Mouse (Mus musculus) cerebellum, postnatal 4 days (tissue): ENCODE data around the gene Serpina1f.
A peak's percentile ranks its signal among the peaks of the same experiment; 100 is the strongest.
"Not testable (repeated sequence)": the region's sequence is repeated elsewhere in the genome, so short reads cannot be mapped to it uniquely, and the experiment has no call there.

Experiments used
- DNase-seq, 2 experiments: peaks; one replicate each; pipeline ENCODE4 v3.0.0; 2022; ENCODE audit warnings: low spot score in 2 of 2, mixed read lengths in 1 of 2

The Serpina1f gene

DNA sequence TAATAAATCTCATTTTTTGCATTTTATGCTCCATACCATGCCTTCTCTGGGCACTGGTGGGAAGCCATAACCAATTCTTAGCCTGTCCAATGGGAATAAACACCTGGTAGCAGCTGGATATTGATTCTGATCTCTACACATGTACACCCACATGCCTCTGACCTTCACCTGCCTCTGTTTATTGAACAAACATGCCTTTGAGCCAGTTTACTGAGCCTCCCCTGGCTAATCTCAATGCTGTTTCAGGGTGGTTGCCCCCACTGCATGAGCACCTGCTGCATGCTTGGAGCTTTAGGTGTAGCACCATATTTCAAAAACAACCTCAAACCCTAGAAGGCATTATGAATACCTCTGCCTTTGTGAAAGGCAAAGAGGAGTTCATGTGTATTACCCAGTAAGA, 33.3 kb downstream of the Serpina1f start:
- DNase-seq = not testable (repeated sequence)

DNA sequence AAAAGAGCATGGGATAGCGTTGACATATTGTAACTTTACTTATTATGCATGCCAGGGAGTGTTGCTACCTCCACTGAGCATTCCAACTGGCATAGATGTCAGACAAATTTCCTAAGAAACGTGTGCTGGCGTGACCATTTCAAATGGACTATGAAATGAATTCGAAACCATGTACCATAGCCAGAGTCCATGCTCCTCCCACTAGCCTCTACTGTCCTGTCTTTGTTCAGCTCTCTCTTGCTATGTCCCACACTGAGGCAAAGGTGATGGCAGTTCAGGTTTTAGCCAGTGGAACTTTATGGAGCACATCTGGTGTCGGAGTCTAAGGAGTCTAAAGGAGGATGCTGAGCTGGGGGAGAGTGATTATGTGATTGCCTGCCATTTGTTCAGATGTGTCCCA, 35.3 kb downstream of the Serpina1f start:
- DNase-seq = no peak

DNA sequence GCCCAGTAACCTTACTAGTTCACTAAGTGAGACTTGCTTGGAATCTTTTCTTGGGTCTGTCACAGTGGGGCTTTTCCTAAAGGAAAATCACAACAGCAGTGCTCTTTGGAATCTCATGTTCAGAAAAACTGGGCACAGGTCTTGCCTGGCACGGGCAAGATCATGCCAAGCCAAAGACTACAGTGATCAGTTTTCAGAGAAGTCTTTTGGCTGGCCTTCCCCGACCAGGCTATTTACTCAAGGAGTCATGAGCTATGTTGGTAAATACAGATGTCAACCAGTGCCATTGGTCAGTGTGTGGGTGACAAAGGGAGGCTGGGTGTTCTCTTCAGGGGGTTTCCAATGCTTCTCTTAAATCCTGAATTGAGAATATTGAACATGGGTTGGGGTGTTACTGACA, 36.2 kb downstream of the Serpina1f start:
- DNase-seq = no peak

DNA sequence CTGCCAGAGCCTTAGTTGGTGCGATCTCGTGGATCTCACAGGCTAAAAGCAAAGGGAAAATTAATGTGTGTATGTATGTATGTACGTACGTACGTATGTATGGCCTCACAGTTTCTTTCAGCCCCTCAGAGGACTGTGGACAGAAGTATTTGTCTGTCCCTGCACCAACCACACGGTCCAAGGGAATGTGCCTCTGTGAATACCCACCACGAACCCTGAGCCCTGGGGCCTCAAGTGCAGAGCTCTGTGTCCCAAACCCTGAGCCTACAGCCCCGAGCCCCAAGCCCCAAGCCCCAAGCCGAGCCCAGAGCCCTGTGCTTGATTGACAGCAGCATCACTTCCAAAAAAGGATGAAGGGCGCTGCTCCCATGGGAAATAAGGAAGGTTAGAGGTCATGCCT, 37.3 kb downstream of the Serpina1f start:
- no peak for DNase-seq

DNA sequence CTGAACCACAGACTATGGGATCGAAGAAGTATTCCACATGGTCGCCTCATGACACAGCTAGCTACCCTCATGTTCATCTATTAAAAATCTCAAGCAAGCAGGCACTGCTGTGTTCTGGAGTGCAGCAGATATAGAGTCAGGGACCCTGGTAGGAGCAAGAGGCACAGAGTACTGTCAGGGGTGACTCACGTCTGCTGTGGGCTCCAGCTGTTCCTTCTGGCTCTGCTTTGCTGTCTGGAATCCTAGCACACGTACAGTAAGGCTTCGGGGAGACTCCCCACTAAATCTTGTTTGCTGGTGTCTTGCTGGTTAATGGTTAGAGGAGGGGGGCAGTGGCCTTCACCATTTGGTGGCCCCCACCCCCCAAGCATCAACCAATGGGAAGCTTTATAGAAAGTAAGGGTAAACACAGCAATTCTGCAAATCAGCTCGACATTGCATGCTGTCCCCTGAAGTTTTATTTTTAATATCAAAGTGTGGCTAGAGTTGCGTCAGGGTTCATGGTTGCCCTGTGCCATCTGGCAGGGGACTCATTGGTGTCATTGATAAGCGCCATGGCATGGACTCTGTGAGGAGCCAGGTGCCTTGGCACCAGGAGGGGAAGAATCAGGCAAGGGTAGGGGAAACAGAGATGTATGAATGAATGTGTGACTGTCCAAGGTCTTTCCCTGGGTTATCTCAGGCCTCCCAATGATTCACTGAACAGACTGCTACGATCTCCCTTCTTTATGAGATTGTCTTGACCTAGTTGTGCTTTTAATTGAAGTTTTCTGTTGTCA, 38.3 kb downstream of the Serpina1f start, which contains the start of gene Serpina6:
Serpina6 (minus strand) TSS at position 365 of the 779 bp plus-strand sequence.
- DNase-seq = no peak

DNA sequence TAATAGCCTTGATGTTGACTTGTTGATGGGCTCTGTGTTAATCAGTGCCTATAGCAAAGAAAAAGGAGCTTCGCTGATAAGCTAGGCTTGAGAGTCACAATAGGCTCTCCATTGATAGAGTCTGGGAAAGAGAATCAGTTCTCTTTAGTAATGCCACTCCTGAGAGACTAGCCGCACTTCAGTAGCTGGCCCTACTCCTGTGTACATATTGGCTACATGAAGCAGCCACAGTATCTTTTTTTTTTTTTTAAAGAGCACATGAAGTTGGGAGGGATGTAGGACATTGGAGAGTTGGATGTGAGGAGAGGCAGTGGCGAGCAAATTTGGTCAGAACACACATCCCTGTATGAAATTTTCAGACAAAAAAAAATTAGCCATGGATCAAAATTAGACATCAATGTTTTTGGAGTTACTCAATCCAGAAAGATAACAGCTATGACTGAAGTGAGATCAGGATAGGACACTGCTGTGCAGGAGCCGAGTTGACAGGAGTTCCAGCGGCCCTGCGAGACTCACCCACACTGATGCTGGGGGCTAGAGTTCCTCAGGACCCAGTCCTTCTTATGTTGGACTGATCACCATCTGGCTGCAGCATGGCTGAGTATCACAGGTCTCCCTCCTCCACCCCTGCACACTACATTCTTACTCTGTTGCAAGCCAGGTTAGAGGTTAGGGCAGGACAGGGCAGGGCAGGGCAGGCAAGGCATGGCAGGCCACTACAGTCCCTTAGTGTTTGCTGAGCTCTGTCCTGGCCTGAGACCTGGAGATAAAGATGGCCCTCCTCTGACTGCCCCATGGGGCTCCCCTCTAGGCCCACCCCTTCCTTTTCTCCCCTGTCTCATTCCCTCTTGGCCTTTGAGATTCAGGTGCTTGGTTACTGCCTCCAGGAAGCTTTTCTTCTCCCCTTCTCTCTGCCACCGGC, 39.9 kb downstream of the Serpina1f start:
- no peak for DNase-seq

DNA sequence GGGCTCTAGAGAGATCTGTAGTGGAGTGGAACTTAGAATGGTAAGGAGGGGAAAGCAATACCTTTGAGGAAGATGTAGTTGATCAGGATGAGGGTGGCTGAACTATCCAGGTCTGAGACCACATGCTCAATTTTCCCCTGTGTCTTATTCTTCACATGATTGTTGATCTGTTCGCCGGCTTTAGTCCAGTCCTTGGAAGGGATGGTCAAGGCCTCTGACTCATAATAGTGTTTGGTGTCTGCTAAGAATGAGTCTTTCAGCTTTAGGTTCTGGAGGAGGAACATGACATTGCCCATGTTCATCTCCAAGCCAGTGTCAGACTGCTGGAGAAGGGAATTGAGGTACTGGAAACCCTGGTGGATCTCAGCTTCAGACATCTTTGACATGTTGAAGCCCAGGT, 41.5 kb downstream of the Serpina1f start:
- DNase-seq = no peak

DNA sequence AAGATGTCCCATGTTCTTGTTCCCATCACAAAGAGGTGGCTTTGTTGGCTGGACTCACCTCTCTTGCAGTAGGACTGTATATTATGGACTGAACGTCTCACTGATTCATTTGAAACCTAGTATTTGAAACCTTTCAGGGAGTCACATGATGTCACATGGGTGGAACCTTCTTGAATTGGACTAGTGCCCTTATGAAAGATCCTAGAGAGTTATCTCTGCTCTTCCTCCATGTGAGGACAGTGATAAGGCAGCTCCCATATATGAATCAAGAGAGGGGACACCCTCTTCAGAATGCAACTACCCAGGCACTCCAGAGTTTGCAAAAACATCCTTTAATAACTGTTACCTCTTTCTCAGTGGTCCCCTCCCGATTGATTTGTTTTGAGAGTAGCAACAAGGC, 49.0 kb downstream of the Serpina1f start:
- DNase-seq = no peak

DNA sequence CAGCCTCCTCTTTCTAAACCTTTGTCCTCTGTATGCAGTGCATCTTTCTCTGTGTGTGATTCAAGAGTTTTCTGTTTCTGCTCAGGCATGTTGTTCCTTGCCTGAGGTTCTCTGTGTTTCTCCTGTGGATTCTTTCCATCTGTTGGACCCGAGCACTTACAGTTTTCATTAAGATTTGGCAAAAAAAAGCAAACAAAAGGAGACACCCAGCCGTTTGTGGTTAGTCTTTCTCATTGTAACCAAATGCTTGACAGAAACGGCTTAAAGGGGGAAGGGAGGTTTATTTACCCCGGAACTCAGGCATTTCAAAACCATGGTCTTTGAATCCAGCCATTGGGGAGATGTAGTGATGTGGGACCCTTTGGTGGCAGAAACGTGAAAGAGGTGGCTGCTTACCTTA, 50.7 kb downstream of the Serpina1f start:
- no peak for DNase-seq

DNA sequence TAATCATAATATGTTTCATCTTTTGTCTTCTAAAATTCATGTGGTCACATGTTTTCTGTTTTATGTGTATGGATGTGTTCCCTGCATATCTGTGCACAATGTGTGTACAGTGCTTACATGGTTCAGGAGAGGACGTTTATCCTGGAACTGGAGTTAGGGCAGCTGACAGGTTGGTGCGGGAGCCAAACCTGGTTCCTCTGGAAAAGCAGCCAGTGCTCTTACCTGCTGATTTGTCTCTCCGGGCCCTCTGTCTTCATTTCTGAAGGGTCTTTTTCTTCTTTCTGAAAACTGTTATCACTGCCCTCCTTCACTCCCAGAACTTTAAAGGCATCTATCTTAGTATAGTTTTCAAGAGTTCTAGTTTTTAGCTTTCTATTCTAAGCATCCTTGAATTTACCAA, 51.5 kb downstream of the Serpina1f start:
- DNase-seq = no peak

DNA sequence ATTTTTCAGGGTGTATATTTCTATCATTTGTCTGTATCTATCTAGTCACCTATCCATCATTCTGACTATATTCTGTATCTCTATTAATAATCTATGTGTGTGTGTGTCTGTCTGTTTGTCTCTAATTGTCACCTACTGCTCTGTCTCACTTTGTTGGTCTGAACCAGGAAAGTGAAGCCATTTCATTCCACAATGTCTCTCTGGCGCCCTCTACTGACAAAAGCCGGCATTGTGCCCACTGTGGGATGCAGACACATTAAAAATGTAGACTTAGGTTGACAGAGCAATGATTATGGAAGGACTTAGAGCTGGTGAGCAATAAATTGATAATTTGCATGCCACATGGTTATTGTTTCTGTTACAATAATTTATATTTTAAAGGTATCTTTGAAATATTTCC, 52.0 kb downstream of the Serpina1f start:
- DNase-seq = peak; percentile 78 to 92
